Mouse (Mus musculus) urinary bladder, postnatal 4 days (tissue): ENCODE measurements at regions not wholly inside any gene's neighbourhood (a gene's known extent, or its start where the extent isn't known, plus 50 kb on each side); places are given as distances from the start of the nearest gene placed in this dataset.
"Not testable (repeated sequence)": the region's sequence is repeated elsewhere in the genome, so short reads cannot be mapped to it uniquely, and the experiment has no call there.

Experiments
- DNase-seq, 2 experiments: peaks; one replicate each; pipeline ENCODE4 v3.0.0; 2021 to 2022; ENCODE audit warnings: low spot score in 2 of 2

GRCm38 (mm10) chr1:8097046-8097445 is 3289.4 kb downstream of the Gm37988 start:
- no peak for DNase-seq

GRCm38 (mm10) chr1:8123021-8123420 is 3290.9 kb upstream of the A830018L16Rik start:
- DNase-seq = peak in 1 of 2 experiments; percentile 76

- not testable (repeated sequence) for DNase-seq
Measured at GRCm38 (mm10) chr1:8134434-8135433, 3279.2 kb upstream of the A830018L16Rik start.

- no peak for DNase-seq
Measured at GRCm38 (mm10) chr1:8142583-8142982, 3271.3 kb upstream of the A830018L16Rik start.

GRCm38 (mm10) chr1:8173196-8173595 is 3240.7 kb upstream of the A830018L16Rik start:
- no peak for DNase-seq
